Mouse (Mus musculus) ES-E14 (cell line): ENCODE data around the gene Slc25a20. TPM values are rescaled to one million over a fixed set of nuclear protein-coding genes. Genes with fewer than 3 reads are reported as not detected.
"Not testable (repeated sequence)": the region's sequence is repeated elsewhere in the genome, so short reads cannot be mapped to it uniquely, and the experiment has no call there.

Experiments used
- DNase-seq: peaks from one replicate; pipeline ENCODE4 v3.0.0-alpha.2; 2013; ENCODE audit warnings: low read depth, low spot score
- H3K27ac ChIP-seq: 2 replicates; pipeline ENCODE4 v1.5.1; 2012; ENCODE audit warnings: low read depth, mild to moderate bottlenecking, low read length, moderate library complexity, mixed read lengths; ENCODE audit not compliant: poor library complexity, insufficient read depth, severe bottlenecking
- H3K36me3 ChIP-seq: 2 replicates; pipeline ENCODE4 v1.6.1; 2012; ENCODE audit warnings: mild to moderate bottlenecking, low read length, moderate library complexity, mixed read lengths; ENCODE audit not compliant: control insufficient read depth, poor library complexity, insufficient read depth, severe bottlenecking
- H3K4me1 ChIP-seq, 2 experiments: fragments of 150-350 bp in 1 of 2; sonication (generic) in 1 of 2; 2 replicates each; pipeline ENCODE4 v1.6.1; 2012; ENCODE audit warnings: low read length in 2 of 2, mild to moderate bottlenecking in 1 of 2, mixed read lengths in 1 of 2; ENCODE audit not compliant: control insufficient read depth in 2 of 2, insufficient read depth in 2 of 2, poor library complexity in 1 of 2
- H3K4me3 ChIP-seq, 2 experiments: fragments of 150-350 bp in 1 of 2; sonication (generic) in 1 of 2; 2 replicates each; pipeline ENCODE4 v1.5.1; 2012; ENCODE audit warnings: low read length in 2 of 2, low read depth in 1 of 2, mild to moderate bottlenecking in 1 of 2, mixed read lengths in 1 of 2; ENCODE audit not compliant: insufficient read depth in 1 of 2, poor library complexity in 1 of 2, severe bottlenecking in 1 of 2
- H3K9ac ChIP-seq: 2 replicates; pipeline ENCODE4 v1.6.1; 2012; ENCODE audit warnings: low read depth, mild to moderate bottlenecking, low read length, mixed read lengths; ENCODE audit not compliant: poor library complexity, insufficient read depth, severe bottlenecking
- H3K9me3 ChIP-seq: fragments of 150-350 bp; sonication (generic); 2 replicates; pipeline ENCODE4 v1.6.1; 2012; ENCODE audit warnings: low read depth, mild to moderate bottlenecking, low read length; ENCODE audit not compliant: control insufficient read depth, insufficient read depth
- CHD2 ChIP-seq: IDR thresholded peaks from 2 replicates; pipeline ENCODE4 v1.6.1; 2014; ENCODE audit warnings: mild to moderate bottlenecking, low read depth, low read length, inconsistent platforms
- HCFC1 ChIP-seq: IDR thresholded peaks from 2 replicates; pipeline ENCODE4 v1.6.1; 2012; ENCODE audit warnings: low read length, inconsistent platforms, borderline replicate concordance; ENCODE audit not compliant: insufficient read depth
- MAFK ChIP-seq: IDR thresholded peaks from 2 replicates; pipeline ENCODE4 v1.6.1; 2014; ENCODE audit warnings: mild to moderate bottlenecking, low read depth, low read length, inconsistent platforms; ENCODE audit not compliant: insufficient read depth
- ZC3H11A ChIP-seq: IDR thresholded peaks from 2 replicates; pipeline ENCODE4 v1.6.1; 2012; ENCODE audit warnings: low read depth, mild to moderate bottlenecking, inconsistent platforms, low read length, borderline replicate concordance
- ZNF384 ChIP-seq: IDR thresholded peaks from 2 replicates; pipeline ENCODE4 v1.6.1; 2012; ENCODE audit warnings: low read depth, low read length, inconsistent platforms
- in situ Hi-C, 2 experiments: fragments of 600-800 bp; cut with MboI; formaldehyde crosslinking; loops; one replicate each; pipeline ENCODE4 v1.15.1; 2025; ENCODE audit warnings: low sequenced_read_pairs in 2 of 2, inconsistent platforms in 1 of 2; ENCODE audit not compliant: unreplicated experiment in 2 of 2
- total RNA-seq: library from RNA; depleted of rRNA; stranded (reverse); fragments of 300-350 nt; gene quantifications from 2 replicates; pipeline ENCODE4 v1.2.3, GENCODE M21; 2012

The Slc25a20 gene
- total RNA-seq, 1 experiment = 59.4 TPM

DNA sequence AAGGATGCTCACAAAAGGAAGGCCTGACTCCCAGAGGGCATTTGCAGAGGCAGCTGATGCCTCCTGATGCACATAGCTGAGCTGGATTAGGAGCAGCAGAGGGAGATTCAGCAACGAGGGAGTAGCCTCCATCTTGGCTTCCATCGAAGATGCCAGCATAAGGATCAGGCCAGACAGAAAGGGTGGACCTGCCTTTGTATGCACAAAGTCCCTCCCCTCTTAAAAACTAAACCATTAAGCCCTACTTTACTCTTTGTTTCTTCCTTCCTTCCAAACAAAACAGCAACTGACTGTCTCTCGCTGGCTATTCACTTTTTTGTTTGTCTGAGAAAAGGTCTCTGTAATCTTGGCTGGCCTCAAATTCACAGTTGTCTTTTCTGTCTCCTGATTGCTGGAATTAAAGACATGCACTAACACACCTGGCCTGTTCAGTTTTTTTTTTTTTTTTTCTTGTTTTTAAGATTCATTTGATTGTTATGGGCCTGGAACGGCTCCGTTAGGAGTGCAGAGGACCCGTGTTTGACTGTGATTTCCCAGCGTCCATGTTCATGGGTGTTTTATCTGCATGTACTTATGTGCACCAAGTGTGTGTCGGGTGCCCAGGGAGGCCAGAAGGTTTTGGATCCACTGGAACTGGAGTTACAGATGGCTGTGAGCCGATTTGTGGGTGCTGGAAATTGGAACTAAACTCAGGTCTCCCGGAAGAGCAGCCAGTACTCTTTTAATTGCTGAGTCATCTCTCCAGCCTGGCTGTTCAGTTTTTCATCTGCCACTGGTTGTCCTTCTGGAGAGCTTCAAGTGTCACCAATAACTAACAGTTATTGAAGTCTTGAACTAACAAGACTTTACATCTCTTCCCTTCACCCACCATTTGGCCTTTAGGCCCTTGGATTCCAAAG, 7.1 kb upstream of the Slc25a20 start:
- Histone ChIP-seq H3K36me3 (no peaks in the 10 kb centered on the region), H3K4me3 (peak overlapping the region in 1 of 2 experiments; percentile 27; a peak in 1 of 4 replicates), H3K4me1 (peaks cover 5 to 8% of the 10 kb centered on the region in 2 experiments; a peak in 3 of 4 replicates), H3K27ac (peak overlapping the region; percentile 98), H3K9me3 (no peaks in the 10 kb centered on the region), H3K9ac (peak overlapping the region; percentile 62; the same call in 1 of the 2 replicates)
- TF ChIP-seq MAFK (peak; percentile 94), HCFC1 (no peak), ZC3H11A (no peak), ZNF384 (peak; percentile 92)
- in situ Hi-C loops = no loop called here
- peak; percentile 57 for DNase-seq

GRCm38 (mm10) chr9:108655865-108656264, 6.0 kb upstream of the Slc25a20 start:
- H3K36me3 ChIP-seq, H3K9ac ChIP-seq, H3K4me1 ChIP-seq, DNase-seq, H3K4me3 ChIP-seq, H3K9me3 ChIP-seq, in situ Hi-C loops: not testable (repeated sequence)
- H3K27ac ChIP-seq = peak overlapping the region; percentile 98; the same call in 1 of the 2 replicates

DNA sequence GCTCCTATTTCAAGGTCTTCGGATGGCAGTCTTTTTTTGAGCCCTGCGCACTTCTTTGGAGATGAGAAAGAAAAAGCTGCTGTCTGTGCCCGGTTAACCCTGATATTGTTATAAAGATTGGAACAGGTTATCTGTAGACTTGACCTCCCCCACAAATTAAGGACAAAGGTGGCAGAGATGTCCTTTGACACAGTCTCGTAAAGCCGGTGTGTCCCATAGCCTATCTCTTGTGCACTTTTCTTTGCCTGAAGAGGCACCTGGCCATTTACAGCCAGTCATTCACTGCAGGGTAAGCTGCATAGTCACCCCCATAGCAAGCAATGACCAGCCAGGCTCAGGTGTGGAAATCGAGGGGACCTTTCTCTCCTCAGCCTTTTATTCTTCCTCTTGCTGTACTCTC, 772 bp downstream of the Slc25a20 start:
- H3K27ac ChIP-seq = no peak overlapping the region
- H3K36me3 ChIP-seq = no peaks in the 10 kb centered on the region

DNA sequence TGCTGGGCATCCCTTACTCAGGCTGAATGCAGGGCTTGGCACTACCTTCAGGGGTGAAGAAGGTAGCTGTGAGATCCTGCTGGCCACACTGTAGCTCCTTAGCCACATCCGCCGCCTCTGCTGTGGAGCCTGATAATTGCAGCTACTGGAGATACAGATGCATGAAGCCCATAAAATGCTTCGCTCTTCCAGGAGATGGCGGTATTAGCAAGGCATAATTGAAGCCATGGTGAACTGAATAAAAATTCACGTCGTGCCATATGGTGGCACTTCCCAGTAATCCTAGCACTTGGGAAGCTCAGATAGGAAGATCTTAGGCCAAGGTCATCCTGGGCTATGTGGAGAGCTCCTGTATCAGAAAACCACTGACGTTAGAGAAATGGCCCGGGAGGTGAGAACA, 8.0 kb downstream of the Slc25a20 start:
- Histone ChIP-seq H3K9me3 (no peaks in the 10 kb centered on the region), H3K36me3 (peaks cover 12% of the 10 kb centered on the region), H3K4me3 (no peak overlapping the region), H3K9ac (no peak overlapping the region; the same call in 1 of the 2 replicates), H3K4me1 (no peaks in the 10 kb centered on the region; a peak in 1 of 4 replicates), H3K27ac (no peak overlapping the region)
- no peak for DNase-seq
- TF ChIP-seq CHD2 (no peak), HCFC1 (no peak), ZNF384 (no peak), MAFK (no peak), ZC3H11A (peak; percentile 33; the same call in 1 of the 2 replicates)
- in situ Hi-C loops = no loop called here

More for the DNA sequence above, 772 bp downstream of the Slc25a20 start:
- peak overlapping the region; percentile 93 for H3K4me3 ChIP-seq
- no peaks in the 10 kb centered on the region for H3K9me3 ChIP-seq
- peaks cover 2 to 4% of the 10 kb centered on the region in 2 experiments; a peak in 1 of 4 replicates for H3K4me1 ChIP-seq
- TF ChIP-seq MAFK (no peak), HCFC1 (no peak), ZC3H11A (no peak), ZNF384 (no peak), CHD2 (no peak)
- in situ Hi-C loops = no loop called here
- H3K9ac ChIP-seq = peak overlapping the region; percentile 89
- no peak for DNase-seq

DNA sequence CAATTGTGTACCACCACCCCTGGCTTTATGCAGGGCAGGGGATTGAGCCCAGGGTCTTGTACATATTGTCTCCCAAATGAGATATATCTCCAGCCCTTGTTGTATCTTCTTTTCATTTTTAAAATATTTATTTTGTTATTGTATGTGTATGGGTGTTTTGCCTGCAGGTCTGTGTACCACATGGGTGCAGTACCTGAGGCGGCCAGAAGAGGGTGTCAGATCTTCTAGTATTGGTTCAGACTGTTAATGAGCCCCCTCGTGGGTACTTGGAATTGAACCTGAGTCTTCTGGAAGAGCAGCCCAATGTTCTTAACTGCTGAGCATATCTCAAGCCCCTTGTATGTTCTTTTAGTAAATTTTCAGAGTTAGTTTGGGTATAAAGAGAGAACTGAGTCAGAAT, 11.3 kb downstream of the Slc25a20 start:
- H3K9ac ChIP-seq = no peak overlapping the region
- H3K36me3 ChIP-seq = peaks cover 12% of the 10 kb centered on the region
- DNase-seq = peak; percentile 86
- H3K27ac ChIP-seq = no peak overlapping the region
- H3K4me3 ChIP-seq = no peak overlapping the region
- TF ChIP-seq HCFC1 (no peak), MAFK (no peak), ZC3H11A (no peak), ZNF384 (no peak), CHD2 (no peak)
- in situ Hi-C loops = no loop called here
- H3K9me3 ChIP-seq = no peaks in the 10 kb centered on the region
- no peaks in the 10 kb centered on the region for H3K4me1 ChIP-seq
